Mouse (Mus musculus) thymus, postnatal 4 days (tissue): ENCODE data around the gene Ccdc159.

ENCODE experiments used
- DNase-seq: peaks from one replicate; pipeline ENCODE4 v3.0.0; 2021

Ccdc159 gene

DNA sequence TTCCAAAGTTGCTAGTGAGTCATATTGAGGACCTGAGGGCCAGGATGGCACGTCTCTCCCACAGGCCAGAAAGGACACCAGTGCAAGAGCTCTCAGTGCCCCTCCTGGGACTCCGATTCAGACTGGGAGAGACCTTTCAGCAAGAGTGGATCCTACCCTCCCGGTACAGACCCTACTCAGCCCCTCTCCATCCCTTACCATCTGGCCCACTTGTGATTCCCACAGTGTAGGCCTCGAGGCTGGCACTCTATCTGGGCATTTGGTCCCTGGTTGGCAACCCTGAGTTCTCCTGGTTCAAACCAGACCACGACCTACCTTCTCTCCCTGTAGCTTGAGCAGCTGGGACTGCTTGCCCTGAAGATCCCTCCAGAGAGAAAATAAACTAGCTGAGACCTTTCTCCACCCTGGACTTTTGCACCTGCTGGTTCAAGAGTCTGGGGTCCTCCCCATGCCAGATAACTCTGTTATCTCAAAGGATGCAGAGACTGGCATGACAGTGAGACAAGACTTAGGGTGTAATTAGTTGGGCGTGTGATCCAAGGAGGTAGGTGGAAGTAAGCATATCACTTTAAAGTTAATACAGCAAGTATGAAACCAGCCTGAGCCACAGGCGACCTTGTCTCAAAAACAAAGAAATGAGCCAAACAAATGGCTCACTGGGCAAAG lies 8.3 kb downstream of the Ccdc159 start:
- no peak for DNase-seq

DNA sequence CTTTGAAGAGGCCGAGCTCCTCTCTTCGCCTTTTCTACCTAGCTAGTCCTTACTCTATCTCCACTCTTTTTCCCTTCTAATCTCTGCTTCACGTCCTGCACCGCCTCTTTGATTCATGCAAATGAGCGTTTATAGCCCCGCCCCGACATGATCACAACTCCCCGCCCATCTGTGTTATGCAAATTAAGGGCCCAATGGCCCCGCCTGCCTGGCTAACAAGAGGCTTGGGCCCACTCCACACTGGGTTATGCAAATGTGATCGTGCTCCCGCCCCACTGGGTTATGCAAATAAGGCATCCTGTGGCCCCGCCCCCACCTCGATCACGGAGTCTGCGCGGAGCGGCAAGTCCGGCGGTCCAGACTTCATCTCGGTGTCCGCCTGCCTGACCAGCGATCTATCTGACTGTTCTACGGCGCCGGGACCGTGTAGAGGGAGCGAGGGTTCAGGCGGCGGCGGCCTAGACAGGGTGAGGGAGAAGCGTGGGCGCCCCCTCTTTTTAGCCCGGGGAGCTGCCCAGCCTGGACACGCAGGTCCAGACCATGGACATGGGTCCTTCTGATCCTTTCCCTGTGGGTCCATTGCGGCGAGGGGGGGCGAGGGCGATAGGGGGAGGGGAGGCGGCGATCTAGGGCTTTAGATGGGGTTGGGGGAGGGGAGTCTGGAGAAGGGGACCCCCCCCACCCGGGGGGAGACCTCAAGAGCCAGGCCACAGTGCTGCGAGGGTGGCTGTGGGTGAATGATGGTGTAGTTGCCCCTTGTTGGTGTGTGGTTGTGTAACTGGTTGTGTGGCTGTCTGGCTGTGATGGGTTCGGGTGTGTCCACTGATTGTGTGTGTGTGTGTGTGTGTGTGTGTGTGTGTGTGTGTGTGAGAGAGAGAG lies 9.7 kb downstream of the Ccdc159 start, which contains the start of gene Plppr2:
Plppr2 (plus strand) TSS at position 342 of the 879 bp plus-strand sequence.
- peak; percentile 86 for DNase-seq

DNA sequence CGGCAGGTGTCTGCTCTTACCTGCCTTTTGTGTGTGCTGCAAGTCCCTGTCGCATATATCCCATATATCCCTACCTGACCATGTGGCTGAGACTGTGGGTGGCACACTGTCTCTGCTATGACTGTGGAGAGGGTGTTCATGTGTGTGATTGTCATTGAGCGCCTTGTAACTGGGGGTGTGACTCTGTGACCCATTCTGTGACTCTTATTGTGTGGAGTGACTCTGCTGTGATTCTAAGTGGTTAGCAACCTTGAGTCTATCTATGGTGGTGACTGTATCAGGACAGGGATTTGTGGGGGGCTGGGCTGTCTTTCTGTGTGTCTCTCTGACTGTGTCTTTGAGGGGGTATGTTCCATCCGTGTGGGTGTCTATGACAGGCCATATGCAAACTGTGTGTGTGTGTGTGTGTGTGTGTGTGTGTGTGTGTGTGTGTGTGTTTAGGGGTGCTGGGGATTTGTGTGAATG lies 10.5 kb downstream of the Ccdc159 start:
- no peak for DNase-seq

DNA sequence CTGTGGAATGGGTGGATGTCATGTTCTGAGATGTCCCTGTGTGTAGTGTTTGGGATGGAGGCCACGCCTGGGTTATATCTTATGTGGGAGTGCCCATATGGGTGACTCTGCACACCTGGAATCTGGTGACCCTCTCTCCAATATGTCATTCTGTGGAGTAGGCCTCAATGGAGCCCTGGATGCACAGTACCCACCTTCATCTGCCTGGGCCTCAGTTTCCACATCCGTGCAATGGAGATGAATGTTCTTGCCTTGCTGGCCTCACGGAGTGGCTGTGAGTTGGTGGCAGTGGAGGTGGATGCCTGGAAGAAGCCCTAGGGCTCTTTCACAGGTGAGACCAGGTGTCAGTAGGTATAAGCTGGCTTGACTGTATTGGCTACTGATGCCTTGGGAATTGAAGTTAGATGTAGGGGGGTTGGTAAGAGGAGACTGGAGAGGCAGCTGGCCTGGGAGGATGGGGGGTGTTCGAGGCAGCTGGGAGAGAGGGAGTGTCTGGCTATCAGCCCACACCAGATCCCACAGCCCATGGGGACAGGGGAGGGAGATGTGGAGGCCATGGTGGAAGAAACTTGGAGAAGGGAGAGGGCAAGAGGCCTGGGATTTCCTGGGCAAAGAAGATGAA lies 11.1 kb downstream of the Ccdc159 start:
- no peak for DNase-seq

DNA sequence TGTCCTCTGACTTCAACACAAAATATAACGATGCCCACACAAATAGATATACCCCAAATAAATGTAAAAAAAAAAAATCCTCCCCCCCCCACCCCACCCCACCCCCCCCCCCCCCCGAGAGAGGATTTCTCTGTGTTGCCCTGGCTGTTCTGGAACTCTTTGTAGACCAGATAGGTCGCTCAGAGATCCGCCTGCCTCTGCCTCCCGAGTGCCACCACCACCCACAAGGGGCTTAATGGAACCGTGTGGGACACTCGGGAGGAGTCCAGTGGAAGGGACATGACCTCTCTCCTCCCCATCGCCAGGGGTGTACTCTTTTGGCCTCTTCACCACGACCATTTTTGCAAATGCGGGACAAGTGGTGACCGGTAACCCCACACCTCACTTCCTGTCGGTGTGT lies 15.8 kb downstream of the Ccdc159 start:
- DNase-seq: no peak

DNA sequence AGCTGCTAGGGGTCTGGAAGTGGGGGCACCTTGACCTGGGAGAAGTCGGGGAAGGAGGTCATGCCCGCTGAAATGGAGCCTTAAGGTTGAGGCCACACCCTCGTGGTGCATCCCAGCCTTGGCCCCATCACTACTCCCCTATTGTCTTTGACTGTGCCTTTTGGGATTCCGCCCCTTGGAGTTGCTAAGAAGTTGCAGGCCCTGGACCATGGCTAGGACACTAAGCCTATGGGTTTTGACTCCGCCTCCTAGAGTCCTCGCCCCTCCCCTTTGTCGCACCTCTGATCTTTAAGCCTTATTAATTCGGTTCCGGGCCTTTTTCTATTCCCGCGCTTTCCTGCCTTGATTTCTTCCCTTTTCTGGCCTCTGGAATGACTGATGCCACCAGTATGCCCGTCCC lies 16.4 kb downstream of the Ccdc159 start:
- DNase-seq: no peak

DNA sequence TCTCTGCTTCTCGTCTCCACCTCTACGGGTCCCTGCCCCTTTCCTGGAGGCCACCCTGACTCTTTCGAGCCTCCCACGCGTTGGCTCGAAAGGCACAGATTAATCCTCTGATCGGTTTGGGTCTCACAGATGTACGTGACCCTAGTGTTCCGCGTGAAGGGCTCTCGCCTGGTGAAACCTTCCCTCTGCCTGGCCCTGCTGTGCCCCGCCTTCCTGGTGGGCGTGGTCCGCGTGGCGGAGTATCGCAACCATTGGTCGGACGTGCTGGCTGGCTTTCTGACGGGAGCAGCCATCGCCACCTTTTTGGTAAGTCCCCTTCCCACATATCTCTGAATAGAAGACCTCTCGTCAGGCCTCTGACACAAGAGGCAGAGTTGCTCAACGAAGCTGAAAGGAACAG lies 17.0 kb downstream of the Ccdc159 start:
- peak; percentile 46 for DNase-seq

DNA sequence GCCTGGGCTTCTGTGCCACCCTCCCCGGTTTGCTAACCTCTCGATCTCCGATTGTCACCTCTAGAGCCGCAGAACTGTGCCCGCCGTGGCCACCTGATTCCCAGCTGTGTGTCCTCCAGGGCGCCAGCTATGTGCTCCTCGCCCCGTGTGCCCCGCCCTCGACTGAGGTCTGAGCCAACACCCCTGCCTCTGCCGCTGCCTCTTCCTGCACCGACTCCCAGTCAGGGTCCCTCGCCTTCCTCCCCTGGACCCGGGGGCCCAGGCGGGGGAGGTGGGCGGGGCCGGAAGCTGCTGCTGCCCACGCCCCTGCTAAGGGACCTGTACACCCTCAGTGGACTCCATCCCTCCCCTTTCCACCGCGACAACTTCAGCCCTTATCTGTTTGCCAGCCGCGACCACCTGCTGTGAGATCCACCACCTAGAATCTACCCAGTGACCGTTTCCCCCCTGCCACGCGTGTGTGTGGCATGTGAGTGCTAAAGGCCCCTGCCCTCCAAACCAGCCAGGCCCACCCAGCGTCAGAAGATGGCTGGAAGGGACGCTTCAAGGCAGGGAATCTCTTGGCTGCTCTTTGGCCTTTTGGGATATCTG lies 20.4 kb downstream of the Ccdc159 start:
- peak; percentile 36 for DNase-seq

DNA sequence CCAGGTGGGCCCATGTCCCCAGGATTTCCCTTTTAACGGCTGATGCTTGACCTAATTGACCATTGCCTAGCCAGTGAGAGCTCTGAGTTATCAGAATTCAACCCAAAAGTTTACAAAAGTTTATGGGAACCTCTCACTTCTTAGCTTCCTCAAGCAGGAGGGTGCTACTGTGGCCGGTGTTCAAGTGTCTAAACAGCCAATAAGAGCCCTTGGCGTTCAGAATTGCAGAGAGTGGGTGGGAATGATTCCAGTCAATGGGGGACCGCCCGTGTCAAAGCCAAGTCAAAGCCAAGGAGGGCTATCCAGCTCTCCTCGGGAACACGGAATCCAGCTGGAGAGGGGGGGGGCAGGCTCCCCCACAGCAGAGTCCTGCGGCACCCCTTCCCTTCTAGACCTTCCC lies 20.9 kb downstream of the Ccdc159 start:
- no peak for DNase-seq

DNA sequence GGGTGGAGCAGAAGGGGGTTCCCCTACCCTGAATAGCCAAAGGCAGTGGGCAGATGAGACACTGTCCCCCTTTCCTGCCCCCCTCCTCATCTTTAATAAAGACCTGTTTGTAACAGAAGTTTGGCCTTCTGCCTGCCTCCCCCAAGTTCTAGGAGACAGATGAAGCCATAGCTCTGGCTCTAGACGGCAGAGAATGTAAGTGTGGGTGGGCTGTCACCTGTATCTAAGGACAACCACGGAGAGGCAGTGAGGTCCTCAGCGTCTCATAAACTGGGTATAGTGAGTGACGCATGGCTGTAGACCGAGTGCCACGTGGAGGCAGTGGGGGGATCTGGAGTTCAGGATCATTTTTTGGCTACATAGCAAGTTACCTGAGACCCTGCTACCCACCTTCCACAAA lies 21.5 kb downstream of the Ccdc159 start:
- DNase-seq: no peak

DNA sequence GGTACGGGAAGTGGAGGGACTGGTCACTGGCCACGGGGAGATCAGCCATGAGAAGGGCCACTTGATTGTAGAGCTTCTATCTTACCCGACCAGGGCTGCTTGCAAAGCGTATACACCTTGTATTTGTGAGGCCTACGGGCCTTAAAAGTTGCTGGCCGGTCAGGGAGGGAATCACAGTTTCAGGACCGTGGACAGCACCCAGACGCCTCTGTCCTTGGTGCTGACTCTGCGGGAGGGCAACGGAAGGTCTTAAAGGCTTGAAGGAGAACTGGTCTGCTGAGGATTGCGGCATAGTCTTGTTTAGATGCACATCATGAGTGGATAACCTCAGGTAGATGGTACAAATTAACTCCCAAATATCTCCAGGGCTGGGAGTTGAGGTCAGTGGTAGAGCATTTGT lies 23.1 kb downstream of the Ccdc159 start:
- DNase-seq: peak; percentile 86

DNA sequence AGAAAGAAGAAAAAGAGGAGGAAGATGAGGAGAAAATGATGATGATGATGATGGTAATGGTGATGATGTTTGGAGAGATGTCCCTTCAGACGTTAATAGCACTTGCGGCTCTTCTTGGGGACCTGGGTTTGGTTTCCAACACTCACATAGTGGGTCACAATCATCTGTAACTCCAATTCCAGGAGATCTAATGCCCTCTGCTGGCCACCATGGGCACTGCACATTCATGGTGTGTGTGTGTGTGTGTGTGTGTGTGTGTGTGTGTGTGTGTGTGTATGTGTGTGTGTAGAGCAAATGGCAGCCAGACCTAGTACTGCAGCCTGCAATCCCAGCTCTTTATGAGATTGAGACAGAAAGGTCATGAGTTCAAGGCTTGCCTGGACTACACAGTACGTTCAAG lies 24.7 kb downstream of the Ccdc159 start:
- DNase-seq: peak; percentile 41

DNA sequence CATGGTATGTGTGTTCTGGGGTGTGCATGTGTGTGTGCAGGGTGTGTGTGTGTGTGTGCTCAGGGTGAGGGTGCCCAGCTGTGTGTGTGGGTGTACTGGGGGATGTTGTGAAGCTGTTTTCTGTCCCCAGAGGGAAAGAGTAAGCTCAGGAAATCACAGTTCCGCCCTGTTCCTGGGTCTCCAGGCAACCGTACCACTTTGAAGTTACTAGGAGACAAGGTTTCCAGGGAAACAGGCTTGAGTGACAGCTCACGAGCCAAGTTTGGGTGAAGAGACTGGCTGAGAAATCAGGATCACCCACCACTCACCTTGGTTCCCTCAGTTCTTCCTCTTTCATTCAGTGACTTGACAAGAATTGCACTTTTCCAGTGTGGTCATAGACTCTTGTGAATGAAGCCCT lies 26.3 kb downstream of the Ccdc159 start:
- DNase-seq: no peak

DNA sequence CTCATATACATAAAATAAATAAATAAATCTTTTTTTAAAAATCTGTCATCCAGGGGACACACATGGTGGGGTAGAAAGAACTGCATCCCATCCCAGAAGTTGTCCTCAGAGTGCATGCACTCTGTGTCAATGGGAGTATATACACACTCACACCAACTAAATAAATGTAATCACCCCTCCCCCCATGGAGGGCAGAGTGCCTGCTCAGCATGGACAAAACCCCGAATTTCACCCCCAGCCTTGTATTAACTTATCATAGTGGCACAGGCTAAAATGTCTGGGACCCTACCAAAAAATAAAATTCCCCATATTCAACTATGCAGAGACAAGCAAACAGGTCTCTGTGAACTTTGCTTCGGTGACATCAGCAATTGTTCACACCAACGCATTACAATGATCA lies 27.4 kb downstream of the Ccdc159 start:
- no peak for DNase-seq

DNA sequence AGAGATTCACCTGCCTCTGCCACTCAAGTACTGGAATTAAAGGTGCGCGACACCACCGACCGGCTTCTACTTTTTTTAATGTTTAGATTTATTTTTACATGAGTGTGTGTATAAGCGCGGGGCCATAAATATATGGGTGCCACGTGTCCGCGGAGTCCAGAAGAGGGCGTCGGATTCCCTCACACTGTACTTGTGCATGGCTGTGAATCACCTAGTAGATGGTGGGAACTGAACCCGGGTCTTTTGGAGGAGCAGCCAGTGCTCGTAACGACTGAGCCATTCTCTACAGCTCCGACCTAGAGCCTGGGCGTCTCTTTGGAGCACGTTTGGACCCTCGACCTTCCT lies 27.9 kb downstream of the Ccdc159 start:
- peak; percentile 75 for DNase-seq

DNA sequence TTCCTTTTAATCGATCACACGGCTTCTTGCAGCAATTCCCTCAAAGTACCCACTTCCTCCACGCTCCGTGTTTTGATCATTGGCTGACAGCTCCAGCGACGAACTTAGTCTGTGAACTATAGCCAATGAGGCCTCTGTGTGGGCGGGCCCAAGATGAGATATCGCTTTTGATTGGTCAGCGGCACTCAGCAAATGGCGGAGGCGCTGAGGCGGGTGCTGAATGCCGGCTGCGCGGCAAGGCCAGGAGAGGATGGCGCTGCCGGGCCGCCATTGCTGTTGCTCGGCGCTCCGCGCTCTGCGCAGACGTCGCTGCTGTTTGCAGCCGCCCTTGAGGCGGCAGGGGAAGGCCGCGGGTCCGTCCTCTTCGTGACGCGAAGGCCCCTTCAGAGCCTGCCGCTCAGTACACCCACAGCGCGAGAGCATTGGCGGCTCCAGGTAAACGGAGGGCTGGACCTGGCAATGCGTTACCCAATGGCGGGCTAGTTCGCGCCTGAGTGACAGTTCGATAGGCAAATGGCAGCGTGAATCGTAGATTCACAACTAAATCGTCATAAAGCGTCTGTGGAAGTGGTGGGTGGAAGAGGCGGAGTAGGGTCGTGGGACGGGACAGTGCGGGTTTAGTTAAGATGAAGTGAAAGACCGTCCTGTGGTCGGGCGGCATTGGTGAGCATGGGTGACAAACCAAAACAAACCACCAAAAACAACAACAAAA lies 28.5 kb downstream of the Ccdc159 start, which contains the start of gene Swsap1:
Swsap1 (plus strand) TSS at position 186 of the 712 bp plus-strand sequence.
- peak; percentile 97 for DNase-seq

DNA sequence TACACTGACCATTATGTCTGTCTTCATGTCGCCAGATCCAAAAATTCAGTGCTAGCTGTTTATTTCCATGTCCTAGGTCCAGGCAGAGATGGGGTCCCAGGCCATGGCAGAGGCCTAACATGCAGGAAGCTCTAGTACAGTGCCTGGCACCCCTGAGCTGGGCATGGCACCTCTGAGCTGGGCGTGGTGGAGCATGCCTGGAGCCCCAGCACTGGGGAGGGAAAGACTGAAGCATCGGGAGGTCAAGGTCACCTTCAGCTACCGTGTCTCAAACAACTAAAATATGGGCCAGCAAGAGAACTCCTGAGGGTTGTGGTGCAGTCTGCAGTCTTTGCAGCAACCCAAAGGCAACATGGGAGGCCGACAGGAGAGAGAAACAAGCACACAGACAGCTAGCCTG lies 31.1 kb downstream of the Ccdc159 start:
- DNase-seq: no peak

DNA sequence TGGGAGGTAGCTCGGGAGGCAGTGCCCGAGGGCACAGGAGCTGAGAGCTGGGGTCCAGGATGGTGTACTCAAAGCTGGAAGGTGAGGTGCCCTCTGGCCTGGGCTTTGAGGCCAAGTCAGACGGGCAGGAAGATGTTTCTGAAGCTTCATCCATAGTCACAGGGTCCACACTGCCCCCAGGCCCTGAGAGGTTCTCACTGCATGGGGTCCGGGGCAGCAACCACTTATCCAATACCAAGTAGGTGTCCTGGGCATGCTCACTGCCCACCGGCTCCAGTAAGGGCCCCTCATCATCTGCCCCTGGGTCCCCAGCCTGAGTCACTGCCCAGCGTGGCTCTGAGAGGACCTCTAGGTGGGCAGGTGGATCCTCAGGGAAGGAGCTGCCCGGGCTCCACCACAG lies 32.0 kb downstream of the Ccdc159 start:
- no peak for DNase-seq

DNA sequence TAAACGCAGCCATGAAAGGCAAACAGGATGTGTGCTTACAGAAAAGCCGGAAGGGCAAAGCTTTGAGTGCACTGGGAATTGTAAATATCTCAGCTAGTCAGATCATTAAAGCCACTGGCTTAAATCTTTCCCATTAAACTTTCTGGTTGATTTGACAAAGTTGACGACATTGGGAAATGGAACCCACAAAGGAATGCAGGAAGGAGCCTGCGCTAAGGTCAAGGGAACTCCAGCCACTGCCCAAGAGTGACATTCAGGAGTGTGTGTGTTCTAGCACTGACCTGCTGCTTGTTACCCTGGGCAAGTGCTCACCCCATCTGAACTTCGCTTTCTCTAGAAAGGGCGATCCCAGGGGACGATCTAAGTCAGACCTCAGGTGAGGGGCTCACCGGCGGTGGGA lies 32.9 kb downstream of the Ccdc159 start:
- no peak for DNase-seq

DNA sequence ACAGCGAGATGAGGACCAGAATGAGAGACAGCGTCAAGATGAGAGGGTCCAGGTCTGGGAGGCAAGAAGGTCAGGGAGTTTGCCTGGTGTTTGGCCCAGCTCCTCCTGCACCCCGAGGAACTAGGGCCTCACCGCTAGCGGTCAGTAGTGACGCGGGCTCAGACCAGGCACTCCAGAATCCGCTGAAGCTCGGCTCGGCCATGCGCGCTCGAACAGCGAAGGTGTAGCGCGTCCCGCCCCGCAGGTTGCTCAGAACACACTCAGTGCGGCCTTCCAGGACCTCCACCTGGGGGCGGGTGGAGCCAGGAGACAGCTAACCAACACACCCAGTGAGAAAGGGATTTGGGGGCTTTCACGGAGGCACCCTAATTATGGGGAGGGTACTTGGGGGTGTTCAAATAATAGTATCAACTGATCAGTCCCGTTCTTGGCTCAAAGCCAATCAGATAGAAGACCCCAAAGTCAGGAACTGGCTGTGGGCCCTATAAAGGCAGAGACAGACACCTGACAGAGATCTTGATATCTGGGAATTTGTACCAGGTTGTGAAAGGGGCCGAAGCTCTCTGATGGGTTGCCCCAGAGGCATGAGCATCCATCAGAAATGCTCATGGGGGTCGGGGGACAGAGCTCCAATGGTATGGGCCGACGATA lies 33.4 kb downstream of the Ccdc159 start:
- DNase-seq: no peak

DNA sequence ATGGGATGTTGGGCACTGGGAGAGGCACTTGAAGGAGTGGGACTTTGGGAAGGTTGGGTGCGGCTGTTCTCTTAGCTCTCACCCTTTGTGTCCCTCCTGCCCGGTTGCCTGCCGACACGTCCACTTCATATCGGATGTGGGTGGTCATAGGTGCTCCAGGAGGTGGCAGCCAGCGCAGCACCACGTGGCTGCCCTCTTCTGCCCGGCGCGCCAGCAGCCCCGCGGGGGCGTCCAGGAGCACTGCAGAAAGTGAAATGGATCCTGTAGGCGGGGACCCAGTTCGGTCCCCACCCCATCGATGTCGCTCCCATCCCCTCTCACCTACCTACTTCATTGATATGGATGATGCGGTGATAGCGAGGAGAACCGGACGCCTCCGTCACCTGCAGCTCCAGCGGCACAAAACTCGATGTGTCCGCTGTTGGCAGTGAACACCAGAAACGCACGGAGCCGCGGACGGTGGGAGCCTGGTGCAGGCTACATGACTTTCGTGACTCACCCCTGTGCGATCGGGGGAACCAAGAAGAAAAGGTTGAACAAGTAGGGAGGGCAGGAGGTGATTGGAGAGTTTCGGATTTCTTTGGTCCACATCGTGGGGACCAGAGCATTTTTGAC lies 34.2 kb downstream of the Ccdc159 start:
- peak; percentile 25 for DNase-seq

DNA sequence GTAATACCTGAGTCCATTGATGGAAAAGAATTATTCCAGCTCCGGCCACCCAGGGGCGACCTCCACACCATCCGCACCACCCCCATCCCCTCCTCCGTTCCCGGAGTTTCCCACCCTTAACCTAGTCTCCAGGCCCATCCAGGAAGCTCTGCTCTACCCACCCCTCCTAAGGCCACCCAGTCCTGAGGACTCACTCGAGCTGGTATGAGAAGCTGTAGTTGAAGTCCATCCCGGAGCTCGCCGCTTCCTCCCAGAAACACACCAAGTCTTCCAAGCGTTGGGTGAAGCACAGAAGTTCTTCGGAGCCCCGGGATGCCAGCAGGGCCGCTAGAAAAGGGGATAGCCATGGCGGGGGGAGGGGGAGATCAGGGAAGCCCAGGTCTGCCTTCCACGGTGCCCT lies 34.7 kb downstream of the Ccdc159 start:
- no peak for DNase-seq
